Mouse (Mus musculus) thymus, adult 2 months (tissue): ENCODE measurements around the gene Abcf2. TPM values are rescaled to one million over a fixed set of nuclear protein-coding genes. Genes with fewer than 3 reads are reported as not detected.

Experiments used
- DNase-seq: peaks from one replicate; pipeline ENCODE4 v3.0.0; 2021
- H3K27ac ChIP-seq: fragments of 200-500 bp; 2 replicates; pipeline ENCODE4 v1.5.1; 2012; ENCODE audit warnings: low read length, control low read depth; ENCODE audit not compliant: control insufficient read depth, insufficient read depth
- H3K27me3 ChIP-seq: fragments of 200-500 bp; 2 replicates; pipeline ENCODE4 v1.6.1; 2012; ENCODE audit warnings: mild to moderate bottlenecking, low read length, moderate library complexity, mixed read lengths; ENCODE audit not compliant: control insufficient read depth, insufficient read depth
- H3K36me3 ChIP-seq: fragments of 200-500 bp; 2 replicates; pipeline ENCODE4 v1.6.1; 2012; ENCODE audit warnings: mild to moderate bottlenecking, low read length, moderate library complexity; ENCODE audit not compliant: control insufficient read depth, insufficient read depth
- H3K4me1 ChIP-seq: fragments of 200-500 bp; replicated peaks from 2 replicates; pipeline ENCODE4 v1.6.1; 2012; ENCODE audit warnings: low read length; ENCODE audit not compliant: control insufficient read depth, insufficient read depth
- H3K4me3 ChIP-seq: fragments of 200-500 bp; 2 replicates; pipeline ENCODE4 v1.5.1; 2012; ENCODE audit warnings: mild to moderate bottlenecking, low read length, control low read depth, moderate library complexity; ENCODE audit not compliant: control insufficient read depth, insufficient read depth
- CTCF ChIP-seq: fragments of 200-500 bp; IDR thresholded peaks from 2 replicates; pipeline ENCODE4 v1.5.1; 2012; ENCODE audit warnings: mild to moderate bottlenecking, control low read depth, low read length, moderate library complexity, borderline replicate concordance; ENCODE audit not compliant: control insufficient read depth, poor library complexity, insufficient read depth; ENCODE audit errors: extremely low read depth
- POLR2A ChIP-seq: fragments of 200-500 bp; IDR thresholded peaks from 2 replicates; pipeline ENCODE4 v1.6.1; 2012; ENCODE audit warnings: mild to moderate bottlenecking, low read length, control low read depth, moderate library complexity; ENCODE audit not compliant: control insufficient read depth, poor library complexity, insufficient read depth; ENCODE audit errors: extremely low read depth
- WGBS: fragments of 180-500 bp; shearing (Covaris S2); methylation state at CpG from one replicate; pipeline ENCODE4 v1.1.7; 2018; 5-methylcytosine and 5-hydroxymethylcytosine counted together
- polyA plus RNA-seq: library from polyadenylated mRNA; depleted of rRNA; stranded (reverse); fragments of >200 nt; gene quantifications from 2 replicates; pipeline ENCODE4 v1.2.3, GENCODE M21; 2012

Gene Abcf2
- polyA plus RNA-seq, 1 experiment: 121 TPM

DNA sequence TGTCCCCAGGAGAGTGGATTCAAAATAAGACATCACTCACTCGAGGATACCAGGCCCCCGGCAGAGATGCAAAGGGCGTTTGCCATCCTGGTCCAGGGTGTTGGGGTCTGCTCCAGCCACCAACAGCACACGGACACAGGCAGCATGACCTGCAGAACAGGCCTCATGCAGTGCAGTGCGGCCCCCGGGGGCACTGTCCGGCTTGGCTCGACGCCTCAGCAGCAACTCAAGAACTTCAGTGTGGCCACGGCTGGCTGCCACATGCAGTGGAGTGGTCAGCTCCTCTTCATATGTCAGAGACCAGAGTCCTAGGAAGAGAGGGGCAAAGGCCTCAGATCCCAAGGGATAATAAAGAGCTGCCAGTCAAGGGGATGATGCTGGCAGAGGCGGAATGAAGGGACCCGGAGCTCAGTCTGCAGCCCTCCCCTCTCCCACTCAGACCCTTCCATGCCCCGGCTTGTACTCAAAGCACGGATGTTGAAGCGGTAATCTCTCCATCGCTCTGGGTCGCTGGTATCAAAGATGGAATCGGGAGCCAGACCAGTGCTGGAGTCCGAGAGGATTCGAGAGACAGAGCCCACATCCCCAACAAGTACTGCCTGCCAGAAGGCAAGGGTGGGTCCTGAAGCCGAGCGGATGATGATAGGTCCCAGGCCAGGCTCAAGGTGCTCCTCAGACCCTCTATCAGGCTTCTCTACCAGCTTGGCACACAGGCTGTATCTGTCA, 37.5 kb downstream of the Abcf2 start:
- Histone ChIP-seq H3K4me1 (peaks cover 5% of the 10 kb centered on the region), H3K36me3 (no peaks in the 10 kb centered on the region), H3K4me3 (no peak overlapping the region), H3K27me3 (no peaks in the 10 kb centered on the region; the same call in 1 of the 2 replicates), H3K27ac (no peak overlapping the region)
- TF ChIP-seq POLR2A (no peak), CTCF (no peak)
- 95% methylated on average over 22 of the region's 22 CpGs for WGBS
- no peak for DNase-seq

DNA sequence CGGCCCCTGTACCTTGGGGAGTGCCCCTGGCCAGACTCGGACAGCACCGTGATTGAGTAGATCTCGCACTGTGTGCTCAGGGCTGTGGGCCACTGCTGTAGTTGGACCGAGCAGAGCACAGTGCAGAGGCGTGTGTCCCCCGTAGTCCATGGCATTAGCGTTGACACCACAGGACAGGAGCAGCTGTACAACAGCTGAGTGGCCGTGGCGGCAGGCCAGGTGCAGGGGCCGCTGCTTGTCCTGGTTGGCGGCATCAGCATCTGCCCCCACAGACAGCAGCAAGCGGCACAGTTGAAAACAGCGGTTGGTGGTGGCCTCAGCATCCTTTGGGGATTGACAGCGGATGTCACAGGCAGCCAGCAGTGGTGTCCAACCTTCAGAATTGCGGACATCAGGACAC, 39.6 kb downstream of the Abcf2 start:
- H3K4me1 ChIP-seq: no peaks in the 10 kb centered on the region
- 88% methylated on average over 16 of the region's 16 CpGs for WGBS
- H3K27me3 ChIP-seq: no peaks in the 10 kb centered on the region; the same call in 1 of the 2 replicates
- TF ChIP-seq CTCF (no peak), POLR2A (no peak)
- H3K27ac ChIP-seq: no peak overlapping the region
- H3K36me3 ChIP-seq: no peaks in the 10 kb centered on the region
- no peak for DNase-seq
- H3K4me3 ChIP-seq: no peak overlapping the region

DNA sequence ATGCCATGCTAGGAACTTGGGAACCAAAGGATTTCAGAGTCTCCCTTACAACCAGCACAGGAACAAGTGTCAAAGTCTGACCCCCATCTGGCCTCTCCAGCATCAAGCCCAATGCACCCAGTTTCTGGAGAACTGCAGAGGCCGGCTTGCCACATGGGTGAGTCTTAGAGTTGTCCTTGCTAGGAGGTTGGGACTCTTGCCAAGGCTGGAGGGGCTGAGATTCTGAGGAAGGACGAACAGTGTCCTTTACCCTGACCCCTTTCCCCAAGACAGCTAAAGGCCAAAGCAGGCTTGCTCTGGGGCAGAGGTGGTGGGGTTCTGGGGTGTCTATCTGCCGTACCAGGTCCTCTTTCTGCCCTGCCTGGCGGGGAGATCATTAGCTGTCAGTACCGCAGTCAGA, 40.8 kb downstream of the Abcf2 start:
- no peaks in the 10 kb centered on the region for H3K36me3 ChIP-seq
- 90% methylated on average over 5 of the region's 5 CpGs for WGBS
- no peak overlapping the region for H3K27ac ChIP-seq
- no peak for TF ChIP-seq POLR2A
- TF ChIP-seq CTCF: no peak
- no peaks in the 10 kb centered on the region; the same call in 1 of the 2 replicates for H3K27me3 ChIP-seq
- no peak overlapping the region for H3K4me3 ChIP-seq
- H3K4me1 ChIP-seq: no peaks in the 10 kb centered on the region
- DNase-seq: no peak

DNA sequence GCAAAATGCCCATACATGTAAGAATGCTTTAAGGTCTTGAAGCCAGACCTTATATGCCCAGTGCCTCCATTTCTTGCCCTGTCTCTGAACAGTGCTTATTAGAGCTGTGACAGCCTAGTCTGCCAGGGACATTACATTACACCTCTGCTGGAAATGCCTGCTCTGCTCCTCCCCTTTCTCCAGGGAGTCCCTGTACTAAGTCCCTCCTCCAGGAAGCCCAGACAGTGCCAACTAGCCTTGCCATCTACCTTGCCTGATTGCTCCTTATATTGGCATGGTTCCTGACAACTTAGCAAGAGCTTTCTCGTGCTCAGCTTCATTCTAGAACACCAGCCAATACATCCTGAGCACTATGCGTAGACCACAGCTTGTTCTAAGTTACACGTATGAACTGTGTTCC, 41.5 kb downstream of the Abcf2 start:
- WGBS: 87% methylated on average over 3 of the region's 3 CpGs

DNA sequence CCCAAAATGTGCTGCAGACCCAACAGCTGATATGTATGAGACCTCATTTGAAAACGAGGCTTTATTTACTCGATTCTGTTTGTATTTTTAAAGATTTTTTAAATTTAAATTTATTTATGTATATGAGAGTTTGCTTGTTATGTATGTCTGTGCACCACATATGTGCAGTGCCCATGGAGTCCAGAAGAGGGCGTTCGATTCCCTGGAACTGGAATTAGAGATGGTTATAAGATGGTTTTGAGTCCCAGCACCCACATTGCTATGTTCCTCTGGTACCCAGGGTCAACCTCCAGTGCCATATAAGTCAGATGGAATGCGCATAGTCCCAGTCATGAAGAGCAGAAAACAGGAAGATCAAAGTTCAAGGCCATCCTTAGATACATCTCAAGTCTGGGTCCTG, 43.0 kb downstream of the Abcf2 start:
- H3K36me3 ChIP-seq: no peaks in the 10 kb centered on the region
- TF ChIP-seq POLR2A: no peak
- TF ChIP-seq CTCF: no peak
- H3K27ac ChIP-seq: no peak overlapping the region
- no peaks in the 10 kb centered on the region for H3K4me1 ChIP-seq
- H3K4me3 ChIP-seq: no peak overlapping the region
- H3K27me3 ChIP-seq: no peaks in the 10 kb centered on the region; the same call in 1 of the 2 replicates
- WGBS: 58% methylated on average over 5 of the region's 5 CpGs
- DNase-seq: no peak

More for the DNA sequence above, 41.5 kb downstream of the Abcf2 start:
- Histone ChIP-seq H3K4me3 (no peak overlapping the region), H3K27ac (no peak overlapping the region), H3K27me3 (no peaks in the 10 kb centered on the region; the same call in 1 of the 2 replicates), H3K4me1 (no peaks in the 10 kb centered on the region), H3K36me3 (no peaks in the 10 kb centered on the region)
- TF ChIP-seq POLR2A: no peak
- no peak for TF ChIP-seq CTCF
- DNase-seq: no peak

DNA sequence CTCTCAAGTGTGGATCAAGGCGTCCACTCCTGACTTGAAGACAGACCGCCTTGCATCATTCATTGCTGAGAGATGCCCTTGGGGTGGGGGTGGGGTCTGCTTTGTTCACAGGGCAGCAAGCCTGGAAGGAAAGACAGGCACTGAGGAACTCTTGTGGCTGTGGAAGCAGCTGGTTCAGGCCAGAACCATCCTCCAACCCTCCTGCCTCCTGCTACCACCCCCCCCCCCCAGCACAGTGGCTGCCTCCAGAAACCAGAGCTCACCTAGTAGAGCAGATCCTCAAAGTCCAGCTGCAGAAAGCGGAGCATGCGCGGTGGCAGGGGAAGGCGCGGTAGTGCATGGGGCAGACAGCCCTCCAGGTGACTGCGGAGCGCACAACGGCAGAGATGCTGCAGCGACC, 43.9 kb downstream of the Abcf2 start:
- Histone ChIP-seq H3K4me1 (no peaks in the 10 kb centered on the region), H3K36me3 (no peaks in the 10 kb centered on the region), H3K4me3 (no peak overlapping the region), H3K27me3 (no peaks in the 10 kb centered on the region; the same call in 1 of the 2 replicates), H3K27ac (no peak overlapping the region)
- WGBS: 80% methylated on average over 11 of the region's 11 CpGs
- TF ChIP-seq CTCF: no peak
- no peak for DNase-seq

DNA sequence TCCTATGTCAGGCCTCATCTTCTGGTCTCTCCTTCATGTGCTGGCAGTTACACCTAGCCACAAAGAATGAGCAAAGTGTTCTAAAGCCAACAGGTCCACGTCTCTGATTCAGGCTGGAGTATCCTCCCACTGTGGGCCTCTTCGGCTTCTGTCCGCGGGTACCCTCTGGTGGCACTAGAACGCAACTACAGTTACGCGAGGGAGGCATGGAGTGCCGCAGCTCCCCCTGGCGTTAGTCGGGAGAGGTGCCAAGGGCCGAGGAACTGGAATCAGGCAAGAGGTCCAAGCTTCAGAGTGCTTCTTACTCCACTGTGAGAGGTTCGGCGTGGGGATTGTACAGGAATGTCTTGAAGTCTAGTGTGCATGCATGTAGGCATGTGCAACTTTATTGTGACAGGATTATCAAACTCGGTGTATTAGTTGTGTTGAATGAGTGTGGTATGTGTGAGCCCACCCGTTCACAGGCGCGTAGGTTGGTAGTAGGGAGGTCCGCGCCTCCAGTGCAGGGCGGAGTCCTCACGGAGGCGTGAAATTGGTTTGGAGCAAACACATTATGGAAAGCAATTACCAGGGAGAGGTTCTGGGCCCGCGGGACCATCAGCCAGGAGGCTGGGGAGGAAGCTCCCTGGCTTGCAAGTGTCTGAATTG, 47.1 kb downstream of the Abcf2 start:
- DNase-seq: peak; percentile 88
- Histone ChIP-seq H3K36me3 (no peaks in the 10 kb centered on the region), H3K4me3 (no peak overlapping the region), H3K27me3 (peaks cover 19% of the 10 kb centered on the region), H3K27ac (no peak overlapping the region), H3K4me1 (0 out of 2 replicates have a peak, but pooled peaks cover 3% of the 10 kb centered on the region)
- WGBS: 20% methylated on average over 24 of the region's 24 CpGs
- no peak for TF ChIP-seq POLR2A
- TF ChIP-seq CTCF: peak; percentile 100
